Mouse (Mus musculus): Measurements from ENCODE around the gene Fli1.

Gene Fli1

GRCm38 (mm10) chr9:32522536-32523245 is 20.0 kb downstream of the Fli1 start:
- no peak for DNase-seq

- DNase-seq, result no peak
Observed at GRCm38 (mm10) chr9:32521331-32521730, 21.3 kb downstream of the Fli1 start.

- no peak for DNase-seq
Observed at GRCm38 (mm10) chr9:32520821-32521220, 21.8 kb downstream of the Fli1 start.

- DNase-seq, result no peak
Observed at GRCm38 (mm10) chr9:32519101-32520051, 23.3 kb downstream of the Fli1 start.

- no peak for DNase-seq
Observed at GRCm38 (mm10) chr9:32518351-32519075, 24.1 kb downstream of the Fli1 start.

- DNase-seq, result no peak
Observed at GRCm38 (mm10) chr9:32516691-32517090, 26.0 kb downstream of the Fli1 start.

- DNase-seq, result no peak
Observed at GRCm38 (mm10) chr9:32515894-32516686, 26.6 kb downstream of the Fli1 start.

GRCm38 (mm10) chr9:32514406-32515058 is 28.1 kb downstream of the Fli1 start:
- DNase-seq, result no peak

GRCm38 (mm10) chr9:32513471-32513870 is 29.2 kb downstream of the Fli1 start:
- no peak for DNase-seq

GRCm38 (mm10) chr9:32510454-32511263 is 32.0 kb downstream of the Fli1 start:
- DNase-seq, result no peak

- DNase-seq, result no peak
Observed at GRCm38 (mm10) chr9:32509706-32510156, 32.9 kb downstream of the Fli1 start.

GRCm38 (mm10) chr9:32508648-32509047 is 34.0 kb downstream of the Fli1 start:
- DNase-seq, result no peak

- DNase-seq, result no peak
Observed at GRCm38 (mm10) chr9:32508118-32508517, 34.5 kb downstream of the Fli1 start.

GRCm38 (mm10) chr9:32506866-32507861 is 35.5 kb downstream of the Fli1 start:
- no peak for DNase-seq

GRCm38 (mm10) chr9:32506161-32506560 is 36.5 kb downstream of the Fli1 start:
- no peak for DNase-seq

GRCm38 (mm10) chr9:32505460-32506075 is 37.1 kb downstream of the Fli1 start:
- DNase-seq, result peak in 1 of 2 experiments; percentile 20

- no peak for DNase-seq
Observed at GRCm38 (mm10) chr9:32503995-32504451, 38.6 kb downstream of the Fli1 start.

- DNase-seq, result no peak
Observed at GRCm38 (mm10) chr9:32503423-32503822, 39.2 kb downstream of the Fli1 start.
